Mouse (Mus musculus) macrophage (primary cell): ENCODE measurements at regions not wholly inside any gene's neighbourhood (a gene's known extent, or its start where the extent isn't known, plus 50 kb on each side); places are given as distances from the start of the nearest gene placed in this dataset.
"Not testable (repeated sequence)": the region's sequence is repeated elsewhere in the genome, so short reads cannot be mapped to it uniquely, and the experiment has no call there.

Experiments used
- H3K27ac ChIP-seq: fragments of 350-480 bp; formaldehyde crosslinking; 2 replicates; pipeline ENCODE4 v1.9.0; 2021
- H3K36me3 ChIP-seq: fragments of 350-480 bp; formaldehyde crosslinking; 2 replicates; pipeline ENCODE4 v1.9.0; 2021; ENCODE audit errors: inconsistent target
- H3K4me3 ChIP-seq: fragments of 350-480 bp; formaldehyde crosslinking; 2 replicates; pipeline ENCODE4 v1.9.0; 2021; ENCODE audit errors: inconsistent target
- H3K79me2 ChIP-seq: fragments of 350-480 bp; formaldehyde crosslinking; 2 replicates; pipeline ENCODE4 v1.9.0; 2021; ENCODE audit errors: inconsistent target
- WGBS: methylation state at CpG from one replicate; pipeline ENCODE4 v1.1.7; 2026; ENCODE audit warnings: inconsistent platforms; ENCODE audit not compliant: missing documents; 5-methylcytosine and 5-hydroxymethylcytosine counted together

DNA sequence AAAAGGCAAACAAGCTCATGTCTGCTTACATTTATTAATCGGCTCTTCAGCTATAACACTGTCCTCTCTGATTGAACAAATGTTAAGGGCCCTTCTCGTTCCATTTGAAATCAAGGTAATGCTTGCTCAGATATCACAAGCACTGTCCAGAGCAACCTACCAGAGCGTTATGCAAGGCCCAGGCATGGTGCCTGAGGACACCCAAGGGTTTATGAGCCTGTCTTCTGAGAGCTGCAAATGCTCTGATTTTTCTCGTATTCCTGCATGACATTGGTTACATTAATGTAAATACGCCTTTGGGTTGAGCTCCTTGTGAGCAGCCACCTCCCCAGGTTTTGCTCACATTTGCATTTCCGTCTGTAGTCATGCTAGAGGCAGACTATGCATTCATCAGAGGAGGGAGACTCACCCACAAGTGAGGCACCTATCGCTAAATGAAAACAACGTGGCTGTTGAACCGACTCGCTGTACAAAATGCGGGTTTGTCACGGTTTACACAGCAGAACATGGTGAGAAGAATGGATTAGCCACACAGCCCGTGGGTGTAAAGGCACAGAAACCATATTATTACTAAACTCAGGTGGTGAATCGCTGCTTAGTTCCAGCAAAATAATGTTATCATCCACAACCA, 152.7 kb upstream of the Ipo5 start:
- Histone ChIP-seq H3K4me3 (no peak overlapping the region), H3K79me2 (no peaks in the 10 kb centered on the region), H3K27ac (no peak overlapping the region), H3K36me3 (no peaks in the 10 kb centered on the region)
- 88% methylated on average over 14 of the region's 14 CpGs for WGBS

DNA sequence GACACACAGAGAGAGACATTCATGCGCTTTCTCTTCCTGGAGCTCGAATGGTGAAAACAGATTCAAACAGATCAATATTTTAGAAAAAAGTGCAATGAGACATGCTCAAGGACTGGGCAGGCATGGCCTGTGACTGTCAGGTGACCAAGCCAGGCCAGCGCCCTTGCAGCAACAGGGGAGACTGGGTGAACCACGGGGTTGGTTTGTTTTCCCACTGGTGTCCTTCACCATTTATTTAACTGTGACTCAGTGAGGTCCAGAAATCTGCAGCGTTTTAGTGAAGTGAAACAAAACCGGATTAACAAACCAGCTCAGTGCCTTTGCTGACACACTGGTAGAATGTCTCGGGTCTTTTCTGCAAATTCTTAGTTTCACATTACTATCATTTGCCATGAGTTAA, 148.9 kb upstream of the Ipo5 start:
- Histone ChIP-seq H3K27ac (peak overlapping the region; percentile 88), H3K4me3 (peak overlapping the region; percentile 2; the same call in 1 of the 2 replicates), H3K36me3 (no peaks in the 10 kb centered on the region), H3K79me2 (no peaks in the 10 kb centered on the region)
- 24% methylated on average over 7 of the region's 7 CpGs for WGBS

DNA sequence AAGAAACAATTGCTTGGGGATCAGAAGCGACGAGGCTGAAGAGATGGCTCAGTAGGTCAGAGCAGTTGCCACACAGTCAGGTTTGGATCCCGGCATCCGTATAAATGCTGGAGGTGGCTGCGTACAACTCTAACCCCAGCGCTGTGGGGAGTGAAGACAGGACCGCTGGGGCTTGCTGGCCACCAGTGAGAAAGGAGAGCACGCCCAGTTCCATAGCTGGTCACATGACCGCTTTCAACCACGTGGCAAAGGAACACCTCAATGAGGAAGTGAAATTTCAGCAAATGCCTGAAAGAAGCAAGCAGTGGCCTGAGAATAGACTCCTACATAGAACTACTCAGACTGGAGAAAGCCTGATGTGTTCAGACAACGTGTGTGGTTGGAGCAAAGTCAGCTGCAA, 148.3 kb upstream of the Ipo5 start:
- Histone ChIP-seq H3K79me2 (no peaks in the 10 kb centered on the region), H3K27ac (peak overlapping the region; percentile 88), H3K4me3 (peak overlapping the region; percentile 2; the same call in 1 of the 2 replicates), H3K36me3 (no peaks in the 10 kb centered on the region)
- WGBS, result 39% methylated on average over 11 of the region's 11 CpGs

GRCm38 (mm10) chr14:120763796-120764195, 147.2 kb upstream of the Ipo5 start:
- WGBS, result 95% methylated on average over 5 of the region's 5 CpGs
- Histone ChIP-seq H3K4me3 (no peak overlapping the region), H3K79me2 (no peaks in the 10 kb centered on the region), H3K27ac (peak overlapping the region; percentile 88), H3K36me3 (no peaks in the 10 kb centered on the region)

DNA sequence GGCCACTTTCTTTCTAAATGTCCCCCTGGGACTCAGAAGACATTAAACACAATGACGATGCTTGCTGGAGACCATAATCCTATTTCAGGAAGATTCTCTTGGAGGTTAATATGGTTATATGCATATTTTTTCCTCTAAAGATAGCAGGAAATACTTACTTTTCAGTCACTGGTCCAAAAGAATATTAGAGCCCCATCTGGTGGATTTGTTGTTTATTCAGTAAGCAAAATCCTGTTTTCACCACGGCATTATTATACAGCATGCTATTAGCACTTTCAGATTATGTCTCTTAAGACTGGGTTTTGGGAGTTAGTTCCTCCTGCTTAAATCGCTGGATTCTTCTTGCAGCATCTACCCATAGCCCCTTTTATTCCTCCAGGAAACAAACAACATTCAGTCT, 146.6 kb upstream of the Ipo5 start:
- Histone ChIP-seq H3K4me3 (no peak overlapping the region), H3K27ac (peak overlapping the region; percentile 88; the same call in 1 of the 2 replicates)
- 73% methylated on average over 3 of the region's 3 CpGs for WGBS

DNA sequence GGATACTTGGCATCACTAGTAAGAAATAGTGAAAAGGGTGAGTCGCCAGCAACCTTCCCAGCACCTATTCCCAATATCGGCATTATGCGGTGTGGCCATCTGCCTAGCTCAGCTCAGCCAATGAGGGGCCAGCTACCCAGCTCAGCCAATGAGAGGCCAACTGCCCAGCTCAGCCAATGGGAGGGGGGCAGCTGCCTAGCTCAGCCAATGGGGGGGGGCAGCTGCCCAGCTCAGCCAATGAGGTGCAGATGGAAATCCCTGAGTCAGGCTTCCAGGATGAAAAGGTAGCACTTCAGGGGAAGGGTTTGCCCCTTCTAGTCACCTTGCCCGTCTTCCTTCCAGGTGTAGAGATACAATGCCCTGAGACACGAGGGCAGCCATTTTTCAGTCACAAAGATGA, 144.6 kb upstream of the Ipo5 start:
- Histone ChIP-seq H3K27ac (no peak overlapping the region), H3K4me3 (no peak overlapping the region), H3K36me3 (no peaks in the 10 kb centered on the region), H3K79me2 (no peaks in the 10 kb centered on the region)
- WGBS, result 94% methylated on average over 5 of the region's 5 CpGs

More for the DNA sequence above, 146.6 kb upstream of the Ipo5 start:
- Histone ChIP-seq H3K36me3 (no peaks in the 10 kb centered on the region), H3K79me2 (no peaks in the 10 kb centered on the region)

DNA sequence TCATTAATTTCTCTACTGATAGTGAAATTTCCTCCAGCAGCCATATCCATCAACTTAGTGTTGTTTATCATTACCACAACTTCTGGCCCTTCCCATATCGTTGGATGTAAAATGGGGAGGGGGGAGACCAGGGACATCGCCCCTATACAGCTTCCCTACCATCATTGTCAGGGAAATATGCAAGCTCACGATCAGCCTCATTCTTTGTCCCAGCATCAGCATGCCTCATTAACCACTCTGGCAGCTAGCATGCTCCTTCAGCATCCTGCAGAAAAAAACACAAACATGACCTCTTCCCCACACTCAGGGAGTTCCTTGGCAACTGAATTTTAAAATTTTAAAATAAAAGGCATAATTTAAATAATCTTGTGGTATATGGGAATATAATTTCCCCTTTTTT, 140.4 kb upstream of the Ipo5 start:
- H3K27ac ChIP-seq, result no peak overlapping the region
- no peaks in the 10 kb centered on the region for H3K36me3 ChIP-seq
- WGBS, result 96% methylated on average over 3 of the region's 3 CpGs
- no peaks in the 10 kb centered on the region for H3K79me2 ChIP-seq
- no peak overlapping the region for H3K4me3 ChIP-seq

DNA sequence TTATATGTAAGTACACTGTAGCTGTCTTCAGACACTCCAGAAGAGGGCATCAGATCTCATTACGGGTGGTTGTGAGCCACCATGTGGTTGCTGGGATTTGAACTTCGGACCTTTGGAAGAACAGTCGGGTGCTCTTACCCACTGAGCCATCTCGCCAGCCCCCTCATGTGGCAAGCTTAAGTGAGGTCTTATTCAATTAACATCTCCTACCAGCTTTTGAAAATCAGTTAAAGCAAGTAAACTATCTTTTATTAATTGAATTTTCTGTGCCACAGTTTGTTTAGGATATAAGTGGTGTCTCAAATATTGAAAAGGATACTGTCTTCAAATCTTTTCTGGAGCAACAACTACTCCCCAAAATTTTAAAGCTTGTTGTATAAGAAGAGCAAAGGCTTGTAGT, 138.0 kb upstream of the Ipo5 start:
- not testable (repeated sequence) for H3K4me3 ChIP-seq, H3K27ac ChIP-seq, H3K79me2 ChIP-seq, H3K36me3 ChIP-seq
- WGBS, result no CpG with 5 or more reads among the region's 4 CpGs

- WGBS, result 75% methylated on average over 4 of the region's 4 CpGs
- no peak overlapping the region for H3K4me3 ChIP-seq
- H3K79me2 ChIP-seq, result no peaks in the 10 kb centered on the region
- H3K36me3 ChIP-seq, result no peaks in the 10 kb centered on the region
- no peak overlapping the region for H3K27ac ChIP-seq
Measured at GRCm38 (mm10) chr14:120791828-120792554, 119.0 kb upstream of the Ipo5 start.

GRCm38 (mm10) chr14:120797916-120798490, 113.0 kb upstream of the Ipo5 start:
- no peaks in the 10 kb centered on the region for H3K36me3 ChIP-seq
- WGBS, result 81% methylated on average over 7 of the region's 7 CpGs
- H3K4me3 ChIP-seq, result no peak overlapping the region
- H3K79me2 ChIP-seq, result no peaks in the 10 kb centered on the region
- H3K27ac ChIP-seq, result no peak overlapping the region

GRCm38 (mm10) chr14:120803191-120803590, 107.8 kb upstream of the Ipo5 start:
- Histone ChIP-seq H3K27ac (no peak overlapping the region), H3K4me3 (no peak overlapping the region), H3K79me2 (no peaks in the 10 kb centered on the region), H3K36me3 (no peaks in the 10 kb centered on the region)
- 78% methylated on average over 6 of the region's 6 CpGs for WGBS

- Histone ChIP-seq H3K36me3 (no peaks in the 10 kb centered on the region), H3K27ac (no peak overlapping the region), H3K4me3 (no peak overlapping the region), H3K79me2 (no peaks in the 10 kb centered on the region)
- WGBS, result 36% methylated on average over 12 of the region's 12 CpGs
Measured at GRCm38 (mm10) chr14:120803739-120804138, 107.3 kb upstream of the Ipo5 start.

- H3K27ac ChIP-seq, result no peak overlapping the region
- H3K79me2 ChIP-seq, result no peaks in the 10 kb centered on the region
- no peaks in the 10 kb centered on the region for H3K36me3 ChIP-seq
- H3K4me3 ChIP-seq, result no peak overlapping the region
- WGBS, result 27% methylated on average over 6 of the region's 7 CpGs
Measured at GRCm38 (mm10) chr14:120804183-120804848, 106.7 kb upstream of the Ipo5 start.

- Histone ChIP-seq H3K36me3 (no peaks in the 10 kb centered on the region), H3K27ac (no peak overlapping the region), H3K79me2 (no peaks in the 10 kb centered on the region), H3K4me3 (no peak overlapping the region)
- WGBS, result 62% methylated on average over 6 of the region's 6 CpGs
Measured at GRCm38 (mm10) chr14:120805137-120805536, 105.9 kb upstream of the Ipo5 start.
